Mouse (Mus musculus): ENCODE measurements around the gene Rnase10. TPM values are rescaled to one million over a fixed set of nuclear protein-coding genes. Genes with fewer than 3 reads are reported as not detected.

The Rnase10 gene
- total and polyA plus RNA-seq, 3 experiments, result 0.22 TPM; not detected in 2

GRCm38 (mm10) chr14:50981207-50981606 is 26.3 kb upstream of the Rnase10 start:
- Histone ChIP-seq H3K36me3 (replicated peaks) (no peaks in the 10 kb centered on the region), H3K9me3 (replicated peaks) (no peaks in the 10 kb centered on the region; the same call in 1 of the 2 replicates), H3K4me3 (ENCODE audit: low read depth, low read length) (no peak overlapping the region), H3K27me3 (ENCODE audit: insufficient read depth, low read length) (peaks cover 9% of the 10 kb centered on the region; the same call in 1 of the 2 replicates), H3K4me1 (ENCODE audit: insufficient read depth, low read depth, low read length) (peaks cover 12% of the 10 kb centered on the region)
- TF ChIP-seq GATA2 (IDR thresholded peaks at IDR 0.05; ENCODE audit: borderline replicate concordance, low read depth, low read length) (no peak), TAL1 (conservative IDR thresholded peaks at IDR 0.05; ENCODE audit: low read depth, low read length) (no peak)
- ATAC-seq (ENCODE audit: extremely low read depth, insufficient number of reproducible peaks, low FRiP score, poor library complexity, severe bottlenecking) (peak; percentile 82), DNase-seq (ENCODE audit: low spot score) (no peak)

GRCm38 (mm10) chr14:50981837-50982236 is 25.7 kb upstream of the Rnase10 start:
- no peak overlapping the region; the same call in 1 of the 2 replicates for H3K4me3 ChIP-seq (ENCODE audit: low read depth, low read length)
- no peak for DNase-seq (ENCODE audit: low spot score)

GRCm38 (mm10) chr14:50987668-50988067 is 19.9 kb upstream of the Rnase10 start:
- peaks cover 7% of the 10 kb centered on the region for H3K4me1 ChIP-seq (ENCODE audit: insufficient read depth, low read depth, low read length)
- no peak for ATAC-seq (ENCODE audit: extremely low read depth, insufficient number of reproducible peaks, low FRiP score, poor library complexity, severe bottlenecking)
- no peaks in the 10 kb centered on the region; the same call in 1 of the 2 replicates for H3K9me3 ChIP-seq (replicated peaks)
- no peak for DNase-seq (ENCODE audit: low spot score)
- no peaks in the 10 kb centered on the region for H3K36me3 ChIP-seq (replicated peaks)
- peaks cover 20% of the 10 kb centered on the region for H3K27me3 ChIP-seq (ENCODE audit: insufficient read depth, low read length)
- no peak overlapping the region for H3K4me3 ChIP-seq (ENCODE audit: low read depth, low read length)
- no peak for TF ChIP-seq GATA1 (IDR thresholded peaks at IDR 0.05; ENCODE audit: borderline replicate concordance, low read length)
- TF ChIP-seq POLR2AphosphoS5 (IDR thresholded peaks at IDR 0.05; ENCODE audit: insufficient replicate concordance, low read depth, low read length), result no peak
- TF ChIP-seq GATA2 (IDR thresholded peaks at IDR 0.05; ENCODE audit: borderline replicate concordance, low read depth, low read length), result no peak
- no peak for TF ChIP-seq TAL1 (conservative IDR thresholded peaks at IDR 0.05; ENCODE audit: low read depth, low read length)
- TF ChIP-seq CTCF (IDR thresholded peaks at IDR 0.05; ENCODE audit: low read depth, low read length), result no peak

More at GRCm38 (mm10) chr14:50981837-50982236, 25.7 kb upstream of the Rnase10 start:
- Histone ChIP-seq H3K9me3 (replicated peaks) (no peaks in the 10 kb centered on the region; the same call in 1 of the 2 replicates), H3K27me3 (ENCODE audit: insufficient read depth, low read length) (peaks cover 13% of the 10 kb centered on the region; the same call in 1 of the 2 replicates), H3K36me3 (replicated peaks) (no peaks in the 10 kb centered on the region), H3K4me1 (ENCODE audit: insufficient read depth, low read depth, low read length) (peaks cover 12% of the 10 kb centered on the region)
- TF ChIP-seq CTCF (IDR thresholded peaks at IDR 0.05; ENCODE audit: low read depth, low read length) (no peak), GATA1 (IDR thresholded peaks at IDR 0.05; ENCODE audit: borderline replicate concordance, low read length) (no peak), TAL1 (conservative IDR thresholded peaks at IDR 0.05; ENCODE audit: low read depth, low read length) (no peak), POLR2AphosphoS5 (IDR thresholded peaks at IDR 0.05; ENCODE audit: insufficient replicate concordance, low read depth, low read length) (no peak), GATA2 (IDR thresholded peaks at IDR 0.05; ENCODE audit: borderline replicate concordance, low read depth, low read length) (no peak)
- ATAC-seq (ENCODE audit: extremely low read depth, insufficient number of reproducible peaks, low FRiP score, poor library complexity, severe bottlenecking), result no peak

GRCm38 (mm10) chr14:50991037-50991436 is 16.5 kb upstream of the Rnase10 start:
- H3K27me3 ChIP-seq (ENCODE audit: insufficient read depth, low read length), result peaks cover 14% of the 10 kb centered on the region
- H3K4me1 ChIP-seq (ENCODE audit: insufficient read depth, low read depth, low read length), result peaks cover 7% of the 10 kb centered on the region
- H3K4me3 ChIP-seq (ENCODE audit: low read depth, low read length), result no peak overlapping the region; the same call in 1 of the 2 replicates
- ATAC-seq (ENCODE audit: extremely low read depth, insufficient number of reproducible peaks, low FRiP score, poor library complexity, severe bottlenecking) (peak; percentile 34; the same call in 1 of the 2 replicates), DNase-seq (ENCODE audit: low spot score) (no peak)
- H3K36me3 ChIP-seq (replicated peaks), result no peaks in the 10 kb centered on the region
- no peaks in the 10 kb centered on the region for H3K9me3 ChIP-seq (replicated peaks)
- TF ChIP-seq TAL1 (conservative IDR thresholded peaks at IDR 0.05; ENCODE audit: low read depth, low read length) (no peak), POLR2AphosphoS5 (IDR thresholded peaks at IDR 0.05; ENCODE audit: insufficient replicate concordance, low read depth, low read length) (no peak), GATA2 (IDR thresholded peaks at IDR 0.05; ENCODE audit: borderline replicate concordance, low read depth, low read length) (no peak), GATA1 (IDR thresholded peaks at IDR 0.05; ENCODE audit: borderline replicate concordance, low read length) (no peak), CTCF (IDR thresholded peaks at IDR 0.05; ENCODE audit: low read depth, low read length) (no peak)

GRCm38 (mm10) chr14:50997088-50997487 is 10.5 kb upstream of the Rnase10 start:
- H3K4me1 ChIP-seq (ENCODE audit: insufficient read depth, low read depth, low read length), result no peaks in the 10 kb centered on the region
- DNase-seq (ENCODE audit: low spot score) (no peak), ATAC-seq (ENCODE audit: extremely low read depth, insufficient number of reproducible peaks, low FRiP score, poor library complexity, severe bottlenecking) (no peak)
- H3K36me3 ChIP-seq (replicated peaks), result no peaks in the 10 kb centered on the region
- no peak for TF ChIP-seq TAL1 (conservative IDR thresholded peaks at IDR 0.05; ENCODE audit: low read depth, low read length)
- no peak for TF ChIP-seq CTCF (IDR thresholded peaks at IDR 0.05; ENCODE audit: low read depth, low read length)
- no peak for TF ChIP-seq POLR2AphosphoS5 (IDR thresholded peaks at IDR 0.05; ENCODE audit: insufficient replicate concordance, low read depth, low read length)
- no peak for TF ChIP-seq GATA2 (IDR thresholded peaks at IDR 0.05; ENCODE audit: borderline replicate concordance, low read depth, low read length)
- no peak for TF ChIP-seq GATA1 (IDR thresholded peaks at IDR 0.05; ENCODE audit: borderline replicate concordance, low read length)
- peaks cover 10% of the 10 kb centered on the region for H3K27me3 ChIP-seq (ENCODE audit: insufficient read depth, low read length)
- no peak overlapping the region for H3K4me3 ChIP-seq (ENCODE audit: low read depth, low read length)
- H3K9me3 ChIP-seq (replicated peaks), result no peaks in the 10 kb centered on the region

- Histone ChIP-seq H3K27me3 (ENCODE audit: insufficient read depth, low read length) (peaks cover 10% of the 10 kb centered on the region), H3K9me3 (replicated peaks) (no peaks in the 10 kb centered on the region), H3K4me3 (ENCODE audit: low read depth, low read length) (no peak overlapping the region), H3K4me1 (ENCODE audit: insufficient read depth, low read depth, low read length) (no peaks in the 10 kb centered on the region), H3K36me3 (replicated peaks) (no peaks in the 10 kb centered on the region)
- DNase-seq (ENCODE audit: low spot score), result no peak
- no peak for TF ChIP-seq CTCF (IDR thresholded peaks at IDR 0.05; ENCODE audit: low read depth, low read length)
- no peak for TF ChIP-seq GATA1 (IDR thresholded peaks at IDR 0.05; ENCODE audit: borderline replicate concordance, low read length)
- no peak for TF ChIP-seq TAL1 (conservative IDR thresholded peaks at IDR 0.05; ENCODE audit: low read depth, low read length)
- no peak for TF ChIP-seq GATA2 (IDR thresholded peaks at IDR 0.05; ENCODE audit: borderline replicate concordance, low read depth, low read length)
- TF ChIP-seq POLR2AphosphoS5 (IDR thresholded peaks at IDR 0.05; ENCODE audit: insufficient replicate concordance, low read depth, low read length), result no peak
- no peak for ATAC-seq (ENCODE audit: extremely low read depth, insufficient number of reproducible peaks, low FRiP score, poor library complexity, severe bottlenecking)
These were observed 9.4 kb upstream of the Rnase10 start for GRCm38 (mm10) chr14:50997999-50998666.
